Mouse (Mus musculus): ENCODE measurements around the gene Got1. TPM values are rescaled to one million over a fixed set of nuclear protein-coding genes. Genes with fewer than 3 reads are reported as not detected.

The Got1 gene
- total and polyA plus RNA-seq, 3 experiments, result 131 to 228 (median 176) TPM

- peaks cover 3 to 27% of the 10 kb centered on the region in 2 experiments; a peak in 3 of 4 replicates for H3K4me1 ChIP-seq (ENCODE audit: control insufficient read depth in 1 of 2, insufficient read depth in 2 of 2)
- in situ Hi-C loops (cut with MboI; ENCODE audit: low pct_ligation_motif_present, low pct_unique_long_range_greater_than_20kb, low sequenced_read_pairs) (no loop called here), dilution Hi-C loops (cut with MboI; ENCODE audit: extremely low pct_ligation_motif_present, extremely low pct_unique_long_range_greater_than_20kb, low sequenced_read_pairs) (no loop called here)
- TF ChIP-seq MXI1 (IDR thresholded peaks at IDR 0.05; ENCODE audit: low read depth, low read length) (no peak), POLR2A (IDR thresholded peaks at IDR 0.05; ENCODE audit: low read depth, low read length) (no peak), USF2 (conservative IDR thresholded peaks at IDR 0.05; ENCODE audit: low read depth, low read length) (no peak), RAD21 (IDR thresholded peaks at IDR 0.05; ENCODE audit: low read depth, low read length) (no peak), HCFC1 (IDR thresholded peaks at IDR 0.05; ENCODE audit: low read depth, low read length) (no peak), NELFE (IDR thresholded peaks at IDR 0.05; ENCODE audit: low read depth, low read length) (no peak), NRF1 (IDR thresholded peaks at IDR 0.05; ENCODE audit: low read depth, low read length) (no peak), MAFK (IDR thresholded peaks at IDR 0.05; ENCODE audit: insufficient replicate concordance, low read length) (no peak), JUN (IDR thresholded peaks at IDR 0.05; ENCODE audit: insufficient read depth, low read depth, low read length) (no peak), CHD2 (IDR thresholded peaks at IDR 0.05; ENCODE audit: low read length) (no peak), EP300 (IDR thresholded peaks at IDR 0.05; ENCODE audit: low read length) (no peak), USF1 (IDR thresholded peaks at IDR 0.05; ENCODE audit: low read depth, low read length) (no peak), SMC3 (IDR thresholded peaks at IDR 0.05; ENCODE audit: low read depth, low read length) (no peak), TBP (conservative IDR thresholded peaks at IDR 0.05; ENCODE audit: low read depth, low read length) (no peak), ZMIZ1 (IDR thresholded peaks at IDR 0.05; ENCODE audit: low read depth, low read length) (no peak), SIN3A (IDR thresholded peaks at IDR 0.05; ENCODE audit: low read length) (no peak), RCOR1 (conservative IDR thresholded peaks at IDR 0.05; ENCODE audit: low read depth, low read length) (no peak)
- H3K4me2 ChIP-seq (ENCODE audit: insufficient read depth, low read depth, poor library complexity, severe bottlenecking), result no peak overlapping the region
- no peaks in the 10 kb centered on the region for H3K9me3 ChIP-seq (replicated peaks; ENCODE audit: low read length)
- H3K27ac ChIP-seq (ENCODE audit: insufficient read depth, low read depth), result no peak overlapping the region
- no peaks in the 10 kb centered on the region for H3K79me2 ChIP-seq (replicated peaks; ENCODE audit: control insufficient read depth, extremely low read depth, insufficient read depth, poor library complexity, severe bottlenecking)
- no peaks in the 10 kb centered on the region for H3K36me3 ChIP-seq (replicated peaks in 1 of 2; ENCODE audit: control insufficient read depth in 1 of 2, insufficient read depth in 1 of 2, low read length in 1 of 2)
- H3K4me3 ChIP-seq (replicated peaks in 1 of 3; ENCODE audit: low read depth in 2 of 3, low read length in 2 of 3, poor library complexity in 1 of 3), result no peak overlapping the region
- DNase-seq (ENCODE audit: extremely low read depth), result no peak
- H3K27me3 ChIP-seq (replicated peaks), result no peaks in the 10 kb centered on the region
- no peak overlapping the region for H3K9ac ChIP-seq (ENCODE audit: insufficient read depth, low read depth)
Measured at GRCm38 (mm10) chr19:43476063-43476462, 48.3 kb downstream of the Got1 start.

GRCm38 (mm10) chr19:43475642-43476041, 48.8 kb downstream of the Got1 start:
- DNase-seq (ENCODE audit: extremely low read depth), result no peak
- TF ChIP-seq PAX5 (IDR thresholded peaks at IDR 0.05; ENCODE audit: low read length) (no peak), CTCF (conservative IDR thresholded peaks at IDR 0.05 in 1 of 2, IDR thresholded peaks at IDR 0.05 in 1 of 2; ENCODE audit: low read depth in 2 of 2, low read length in 2 of 2) (no peak), MXI1 (IDR thresholded peaks at IDR 0.05; ENCODE audit: low read depth, low read length) (no peak), SIN3A (IDR thresholded peaks at IDR 0.05; ENCODE audit: low read length) (no peak), CHD1 (IDR thresholded peaks at IDR 0.05; ENCODE audit: low read depth, low read length) (no peak), GABPA (IDR thresholded peaks at IDR 0.05; ENCODE audit: insufficient replicate concordance, low read depth, low read length) (no peak), EP300 (IDR thresholded peaks at IDR 0.05; ENCODE audit: low read length) (no peak), CHD2 (IDR thresholded peaks at IDR 0.05; ENCODE audit: low read length) (no peak), BHLHE40 (IDR thresholded peaks at IDR 0.05; ENCODE audit: low read depth, low read length) (no peak), JUN (IDR thresholded peaks at IDR 0.05; ENCODE audit: insufficient read depth, low read depth, low read length) (no peak), NELFE (IDR thresholded peaks at IDR 0.05; ENCODE audit: low read depth, low read length) (no peak), SMC3 (IDR thresholded peaks at IDR 0.05; ENCODE audit: low read depth, low read length) (no peak), NRF1 (IDR thresholded peaks at IDR 0.05; ENCODE audit: low read depth, low read length) (no peak), USF2 (conservative IDR thresholded peaks at IDR 0.05; ENCODE audit: low read depth, low read length) (no peak)
- peaks cover 3 to 25% of the 10 kb centered on the region in 2 experiments; a peak in 3 of 4 replicates for H3K4me1 ChIP-seq (ENCODE audit: control insufficient read depth in 1 of 2, insufficient read depth in 2 of 2)
- H3K4me2 ChIP-seq (ENCODE audit: insufficient read depth, low read depth, poor library complexity, severe bottlenecking), result no peak overlapping the region
- no peaks in the 10 kb centered on the region for H3K79me2 ChIP-seq (replicated peaks; ENCODE audit: control insufficient read depth, extremely low read depth, insufficient read depth, poor library complexity, severe bottlenecking)
- no peak overlapping the region for H3K9ac ChIP-seq (ENCODE audit: insufficient read depth, low read depth)
- no peaks in the 10 kb centered on the region for H3K36me3 ChIP-seq (replicated peaks in 1 of 2; ENCODE audit: control insufficient read depth in 1 of 2, insufficient read depth in 1 of 2, low read length in 1 of 2)
- in situ Hi-C loops (cut with MboI; ENCODE audit: low pct_ligation_motif_present, low pct_unique_long_range_greater_than_20kb, low sequenced_read_pairs), result no loop called here
- H3K27me3 ChIP-seq (replicated peaks), result no peaks in the 10 kb centered on the region
- H3K4me3 ChIP-seq (replicated peaks in 1 of 3; ENCODE audit: low read depth in 2 of 3, low read length in 2 of 3, poor library complexity in 1 of 3), result no peak overlapping the region
- no peak overlapping the region for H3K27ac ChIP-seq (ENCODE audit: insufficient read depth, low read depth)
- dilution Hi-C loops (cut with MboI; ENCODE audit: extremely low pct_ligation_motif_present, extremely low pct_unique_long_range_greater_than_20kb, low sequenced_read_pairs), result no loop called here
- no peaks in the 10 kb centered on the region for H3K9me3 ChIP-seq (replicated peaks; ENCODE audit: low read length)
